Mouse (Mus musculus) testis, adult 2 months (tissue): Measurements from ENCODE around the gene Pip5k1b. TPM values are rescaled to one million over a fixed set of nuclear protein-coding genes. Genes with fewer than 3 reads are reported as not detected.

Source experiments
- H3K27ac ChIP-seq: fragments of 200-500 bp; 2 replicates; pipeline ENCODE4 v1.5.1; 2012; ENCODE audit warnings: low read depth, low read length; ENCODE audit not compliant: control insufficient read depth, insufficient read depth
- H3K27me3 ChIP-seq: fragments of 200-500 bp; 2 replicates; pipeline ENCODE4 v1.6.1; 2012; ENCODE audit warnings: mild to moderate bottlenecking, low read length, moderate library complexity; ENCODE audit not compliant: control insufficient read depth, insufficient read depth
- H3K36me3 ChIP-seq: fragments of 200-500 bp; 2 replicates; pipeline ENCODE4 v1.6.1; 2012; ENCODE audit warnings: mild to moderate bottlenecking, low read length; ENCODE audit not compliant: control insufficient read depth, insufficient read depth
- H3K4me1 ChIP-seq: fragments of 200-500 bp; 2 replicates; pipeline ENCODE4 v1.6.1; 2012; ENCODE audit warnings: low read length; ENCODE audit not compliant: control insufficient read depth, insufficient read depth
- H3K4me3 ChIP-seq: fragments of 200-500 bp; 2 replicates; pipeline ENCODE4 v1.5.1; 2012; ENCODE audit warnings: low read depth, mild to moderate bottlenecking, low read length, moderate library complexity, mixed read lengths; ENCODE audit not compliant: control insufficient read depth
- CTCF ChIP-seq: fragments of 200-500 bp; IDR thresholded peaks from 2 replicates; pipeline ENCODE4 v1.5.1; 2012; ENCODE audit warnings: low read depth, mild to moderate bottlenecking, inconsistent platforms, low read length, moderate library complexity; ENCODE audit not compliant: control insufficient read depth, insufficient read depth, insufficient replicate concordance
- POLR2A ChIP-seq: fragments of 200-500 bp; IDR thresholded peaks from 2 replicates; pipeline ENCODE4 v1.6.1; 2012; ENCODE audit warnings: low read depth, mild to moderate bottlenecking, inconsistent platforms, low read length, moderate library complexity; ENCODE audit not compliant: control insufficient read depth
- polyA plus RNA-seq: library from polyadenylated mRNA; depleted of rRNA; stranded (reverse); fragments of >200 nt; gene quantifications from 2 replicates; pipeline ENCODE4 v1.2.3, GENCODE M21; 2012

The Pip5k1b gene
- polyA plus RNA-seq, 1 experiment: 6.1 TPM

- peak within 1 kb of the TSS; percentile 96 for H3K27ac ChIP-seq
- TF ChIP-seq POLR2A (peak; percentile 90), CTCF (no peak)
- peak within 1 kb of the TSS; percentile 96 for H3K4me3 ChIP-seq
- no peaks in the 10 kb centered on the region for H3K27me3 ChIP-seq
- H3K4me1 ChIP-seq: peaks cover 4% of the 10 kb centered on the region
- H3K36me3 ChIP-seq: peaks cover 1% of the 10 kb centered on the region; the same call in 1 of the 2 replicates
Observed at GRCm38 (mm10) chr19:24476929-24477882, 78.5 kb downstream of the Pip5k1b start, which contains the start of gene Fam122a. Fam122a (minus strand) TSS chr19:24477356.

DNA sequence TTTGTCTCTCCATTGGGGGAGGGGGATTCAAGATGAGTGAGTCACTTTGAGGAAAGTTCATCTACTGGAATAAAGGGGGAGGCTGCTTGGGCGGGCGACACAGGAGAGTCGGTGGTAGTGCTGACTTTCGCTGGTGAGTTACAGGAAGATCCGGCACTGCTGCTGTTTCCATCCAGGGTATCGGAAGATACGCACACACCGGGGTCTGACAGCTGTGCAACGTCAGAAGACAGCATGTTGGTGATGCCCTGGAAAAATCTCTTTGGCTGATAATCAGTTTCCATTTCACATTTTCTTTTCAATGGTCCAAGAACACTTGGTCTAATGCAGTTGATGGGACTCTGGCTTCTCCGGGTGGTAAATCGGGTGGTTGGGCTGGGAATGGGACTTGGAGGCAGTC is 79.2 kb downstream of the Pip5k1b start:
- Histone ChIP-seq H3K36me3 (peaks cover 1% of the 10 kb centered on the region; the same call in 1 of the 2 replicates), H3K27ac (peak overlapping the region; percentile 96), H3K27me3 (no peaks in the 10 kb centered on the region), H3K4me1 (peaks cover 4% of the 10 kb centered on the region), H3K4me3 (peak overlapping the region; percentile 96)
- TF ChIP-seq POLR2A: no peak
- no peak for TF ChIP-seq CTCF

DNA sequence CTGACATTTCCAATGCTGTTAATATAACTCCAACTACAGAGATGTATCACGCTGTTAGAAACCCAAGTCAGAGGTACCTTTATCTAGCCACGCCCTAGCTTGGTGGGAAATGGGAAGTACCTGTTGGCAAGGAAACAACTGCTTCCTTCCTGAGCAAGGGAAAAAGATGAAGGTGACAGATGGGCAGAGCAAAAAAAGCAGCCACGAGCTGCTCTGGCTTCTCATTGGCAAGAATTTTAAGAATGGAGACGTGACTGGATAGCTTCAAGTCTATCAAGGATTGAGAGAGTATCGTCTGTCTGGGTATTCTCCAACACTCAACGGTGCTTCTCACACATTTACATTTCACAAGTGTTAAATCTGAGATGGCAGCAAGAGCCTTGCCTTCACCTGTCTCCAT is 80.4 kb downstream of the Pip5k1b start:
- no peak overlapping the region for H3K27ac ChIP-seq
- no peaks in the 10 kb centered on the region for H3K27me3 ChIP-seq
- H3K4me3 ChIP-seq: no peak overlapping the region
- peaks cover 4% of the 10 kb centered on the region for H3K4me1 ChIP-seq
- H3K36me3 ChIP-seq: peaks cover 1% of the 10 kb centered on the region; the same call in 1 of the 2 replicates
- TF ChIP-seq POLR2A (no peak), CTCF (no peak)

- Histone ChIP-seq H3K4me3 (no peak overlapping the region), H3K27me3 (no peaks in the 10 kb centered on the region), H3K27ac (no peak overlapping the region), H3K4me1 (peaks cover 1% of the 10 kb centered on the region; the same call in 1 of the 2 replicates), H3K36me3 (no peaks in the 10 kb centered on the region)
- TF ChIP-seq CTCF (no peak), POLR2A (no peak)
Observed at GRCm38 (mm10) chr19:24472512-24472911, 83.2 kb downstream of the Pip5k1b start.

DNA sequence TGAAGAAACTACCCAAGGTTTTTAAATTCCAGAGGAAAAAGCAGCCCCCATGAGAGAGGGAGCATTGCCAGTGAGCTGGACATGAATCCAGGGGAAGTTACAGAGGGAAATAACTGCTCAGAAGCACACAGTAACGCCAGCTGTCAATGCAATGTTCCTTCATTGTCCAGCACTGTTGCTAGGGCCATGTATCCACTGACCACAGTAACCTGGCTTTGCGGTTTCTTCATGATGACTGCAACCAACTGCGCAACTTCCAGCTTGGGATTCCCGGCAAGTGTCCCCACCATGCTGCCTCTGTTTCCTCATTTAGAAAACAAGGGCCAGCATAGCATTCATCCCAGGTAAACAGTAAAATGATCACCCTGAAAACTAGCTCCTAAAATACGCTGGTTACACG is 84.1 kb downstream of the Pip5k1b start:
- no peak overlapping the region for H3K27ac ChIP-seq
- H3K4me3 ChIP-seq: no peak overlapping the region
- TF ChIP-seq POLR2A: no peak
- TF ChIP-seq CTCF: no peak
- no peaks in the 10 kb centered on the region for H3K27me3 ChIP-seq
- no peaks in the 10 kb centered on the region for H3K36me3 ChIP-seq
- H3K4me1 ChIP-seq: peaks cover 2% of the 10 kb centered on the region; the same call in 1 of the 2 replicates

DNA sequence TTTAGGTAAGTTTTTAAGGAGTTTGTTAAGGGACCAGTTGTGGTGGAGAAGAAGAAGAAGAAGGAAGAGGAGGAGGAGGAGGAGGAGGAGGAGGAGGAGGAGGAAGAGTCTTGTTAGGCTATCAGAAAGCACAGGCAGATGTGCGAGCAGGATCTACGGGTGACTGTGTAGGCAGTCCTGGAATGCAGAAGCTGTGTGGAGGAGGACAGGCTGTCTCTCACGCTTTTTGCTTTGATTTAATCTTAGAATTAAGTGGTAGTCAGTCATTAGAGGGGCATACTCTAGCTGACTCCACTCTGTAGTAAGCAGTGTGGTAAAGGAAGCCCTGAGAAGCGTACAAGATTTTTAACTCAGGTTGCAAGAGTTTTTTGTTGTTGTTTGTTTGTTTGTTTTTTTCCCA is 86.5 kb downstream of the Pip5k1b start:
- H3K27ac ChIP-seq: no peak overlapping the region
- H3K4me1 ChIP-seq: 0 out of 2 replicates have a peak, but pooled peaks cover 2% of the 10 kb centered on the region
- no peak overlapping the region for H3K4me3 ChIP-seq
- no peaks in the 10 kb centered on the region for H3K27me3 ChIP-seq
- TF ChIP-seq POLR2A: no peak
- no peak for TF ChIP-seq CTCF
- H3K36me3 ChIP-seq: no peaks in the 10 kb centered on the region

DNA sequence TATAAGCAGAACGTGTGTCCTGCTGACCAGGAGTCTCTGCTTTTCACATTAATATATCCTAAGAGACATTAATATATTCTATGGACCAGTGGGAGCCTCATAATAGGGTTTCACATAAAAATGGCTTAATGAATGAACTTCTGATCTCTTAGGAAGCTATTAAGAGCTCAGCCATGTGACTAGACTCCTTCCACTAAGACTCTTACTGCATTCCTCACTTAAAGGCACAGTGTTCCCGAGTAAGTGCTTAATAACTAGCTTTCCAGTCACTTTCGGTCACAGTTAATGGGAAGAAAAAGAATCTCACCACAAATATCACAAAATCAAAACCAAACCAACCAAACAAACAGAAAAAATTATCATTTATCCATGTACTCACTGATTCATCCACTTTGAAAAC is 87.1 kb downstream of the Pip5k1b start:
- no peak overlapping the region for H3K27ac ChIP-seq
- H3K4me3 ChIP-seq: no peak overlapping the region
- TF ChIP-seq CTCF (no peak), POLR2A (no peak)
- H3K4me1 ChIP-seq: 0 out of 2 replicates have a peak, but pooled peaks cover 2% of the 10 kb centered on the region
- no peaks in the 10 kb centered on the region for H3K27me3 ChIP-seq
- no peaks in the 10 kb centered on the region for H3K36me3 ChIP-seq
